Mouse (Mus musculus) kidney, adult 8-10 months (tissue): ENCODE measurements around the gene Rin1.
A peak's percentile ranks its signal among the peaks of the same experiment; 100 is the strongest.

ENCODE experiments used
- DNase-seq, 2 experiments: peaks; one replicate each; pipeline ENCODE4 v3.0.0; 2022

Gene Rin1

GRCm38 (mm10) chr19:5045531-5045930, 4.8 kb upstream of the Rin1 start:
- no peak for DNase-seq

- DNase-seq: no peak
These were observed 1.9 kb upstream of the Rin1 start for GRCm38 (mm10) chr19:5048138-5049056.

DNA sequence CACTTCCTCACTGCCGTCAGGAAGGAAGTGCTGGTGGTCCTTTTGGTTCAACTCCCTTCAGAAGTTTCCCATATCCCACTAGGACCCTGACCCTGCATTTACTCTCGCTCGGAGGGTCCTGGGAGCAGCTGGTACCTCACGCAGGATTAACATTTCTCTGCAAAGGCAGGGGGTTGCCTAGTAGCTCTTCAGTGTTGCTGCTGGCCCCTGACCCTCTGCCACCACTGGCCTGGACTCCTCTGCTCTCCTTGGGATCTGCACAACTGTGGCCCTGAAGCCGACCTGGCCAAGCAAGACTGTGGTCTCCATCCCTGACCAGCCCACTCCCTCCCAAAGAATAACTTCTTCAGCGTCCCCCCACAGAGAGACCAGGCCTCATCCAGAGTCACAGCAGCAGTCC, 956 bp upstream of the Rin1 start:
- DNase-seq: no peak

GRCm38 (mm10) chr19:5051031-5051430, 750 bp downstream of the Rin1 start:
- no peak for DNase-seq

DNA sequence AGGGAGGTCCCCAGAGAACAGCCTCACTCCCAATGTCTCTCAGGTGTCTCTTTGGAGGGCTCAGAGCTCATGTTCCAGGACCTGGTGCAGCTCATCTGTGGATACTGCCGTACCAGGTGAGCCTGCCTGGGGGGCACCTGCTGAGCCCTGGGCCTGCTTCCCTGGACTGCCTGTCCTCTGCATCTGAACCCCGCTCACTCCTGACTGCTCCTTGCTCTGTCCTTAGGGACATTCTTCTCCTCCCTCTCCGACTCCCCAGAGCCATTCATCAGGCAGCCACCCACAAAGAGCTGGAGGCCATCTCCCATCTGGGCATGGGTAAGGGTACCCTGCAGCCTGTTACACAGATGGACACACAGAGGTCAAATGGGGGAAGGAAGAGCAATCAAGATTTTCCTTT, 1.2 kb downstream of the Rin1 start:
- no peak for DNase-seq

GRCm38 (mm10) chr19:5052166-5052822, 2.0 kb downstream of the Rin1 start:
- no peak for DNase-seq

DNA sequence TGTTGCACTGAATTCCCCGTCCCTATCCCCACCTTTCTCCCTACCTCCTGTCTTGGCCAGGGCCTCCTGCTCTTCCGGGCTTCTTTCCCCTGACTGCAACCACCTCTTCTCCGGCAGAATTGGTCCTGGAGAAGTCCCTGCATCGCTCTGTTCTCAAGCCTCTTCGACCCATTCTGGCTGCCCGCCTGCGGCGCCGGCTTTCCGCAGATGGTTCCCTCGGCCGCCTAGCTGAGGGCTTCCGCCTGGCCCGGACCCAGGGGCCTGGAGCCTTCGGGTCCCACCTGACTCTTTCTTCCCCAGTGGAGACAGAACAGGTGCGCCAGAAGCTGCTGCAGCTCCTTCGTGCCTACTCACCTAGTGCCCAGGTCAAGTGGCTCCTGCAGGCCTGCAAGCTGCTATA, 2.6 kb downstream of the Rin1 start:
- DNase-seq: no peak

- peak in 1 of 2 experiments; percentile 38 for DNase-seq
These were observed 3.6 kb downstream of the Rin1 start for GRCm38 (mm10) chr19:5053909-5054308.

DNA sequence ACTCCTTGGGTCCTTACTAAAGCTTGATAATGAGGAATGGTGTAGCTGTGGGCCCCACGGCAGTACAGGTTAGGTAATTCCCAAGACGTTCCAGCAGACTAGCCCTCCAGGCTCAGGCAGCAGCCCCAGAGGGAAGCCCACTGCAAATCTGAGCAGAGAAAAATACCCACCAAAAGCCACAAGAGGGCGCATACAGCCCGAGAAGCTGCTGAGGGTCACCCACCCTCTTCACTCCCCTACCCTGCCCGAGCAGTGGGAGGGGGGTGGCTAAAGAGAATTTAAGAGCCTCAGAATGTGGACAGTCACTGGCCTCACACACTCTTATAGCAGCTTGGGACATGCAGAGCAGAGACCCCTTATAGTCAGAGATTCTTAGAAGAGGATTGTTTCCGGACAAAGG, 6.0 kb downstream of the Rin1 start:
- DNase-seq: peak in 1 of 2 experiments; percentile 20

GRCm38 (mm10) chr19:5057876-5058775, 7.8 kb downstream of the Rin1 start:
- DNase-seq: no peak

- DNase-seq: no peak
These were observed 8.8 kb downstream of the Rin1 start for GRCm38 (mm10) chr19:5058801-5059771.

GRCm38 (mm10) chr19:5060365-5061330, 10.4 kb downstream of the Rin1 start:
- no peak for DNase-seq

DNA sequence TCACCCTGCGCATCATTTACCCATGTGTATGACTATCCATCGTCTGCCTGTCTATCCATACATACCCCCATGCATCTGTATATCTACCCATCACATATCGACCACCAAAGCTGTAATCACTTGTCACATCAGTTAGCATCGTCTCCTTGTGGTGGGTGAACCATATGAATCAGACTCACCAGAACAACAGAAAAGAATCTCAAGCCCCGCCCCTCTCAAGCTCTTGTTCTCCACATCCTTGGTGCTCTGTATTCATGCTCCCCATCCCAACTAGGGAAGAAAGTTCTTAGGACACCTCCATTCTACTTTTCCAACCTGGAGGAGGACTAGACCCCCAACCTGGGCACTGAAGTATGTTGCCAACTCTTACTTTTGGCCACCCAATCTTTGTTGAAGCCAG, 11.8 kb downstream of the Rin1 start:
- no peak for DNase-seq

DNA sequence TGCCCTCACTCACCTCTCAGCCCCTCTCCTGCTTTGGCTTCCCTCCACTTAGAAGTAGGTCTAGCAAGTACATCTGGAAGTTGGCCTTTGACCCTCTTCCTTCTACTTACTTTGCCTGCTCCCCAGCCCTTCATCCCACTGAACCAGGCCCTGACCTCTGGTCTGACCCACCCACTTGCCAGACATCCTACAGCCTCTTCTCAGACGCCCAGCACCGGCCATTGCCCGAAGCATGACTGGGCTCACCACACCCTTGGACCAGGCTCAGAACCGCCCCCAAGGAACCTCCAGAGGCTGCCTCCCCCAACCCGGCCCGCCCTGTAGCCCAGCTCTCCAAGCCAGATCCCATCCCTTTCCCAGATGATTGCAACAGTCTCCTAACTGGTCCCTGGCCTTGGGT, 12.2 kb downstream of the Rin1 start:
- DNase-seq: no peak

DNA sequence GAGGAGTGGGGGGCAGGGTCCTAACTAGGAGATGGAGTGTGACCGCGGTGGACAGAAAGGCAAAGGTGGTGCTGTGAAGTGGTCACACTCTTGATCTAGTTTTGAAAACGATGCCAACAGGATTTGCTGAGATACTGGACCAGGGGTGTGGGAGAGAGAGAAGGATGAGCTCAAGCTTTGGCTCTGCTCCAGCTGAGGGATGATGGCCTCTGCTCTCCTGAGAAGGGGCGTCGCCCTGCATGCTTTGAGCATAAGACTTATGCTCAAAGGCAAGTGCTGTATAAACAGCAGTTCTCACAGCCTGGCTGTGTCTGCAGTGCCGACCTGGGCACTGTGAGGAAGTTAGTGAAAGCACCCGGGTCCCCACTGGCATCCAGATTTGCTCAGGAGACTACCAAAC, 14.8 kb downstream of the Rin1 start:
- no peak for DNase-seq

- DNase-seq: no peak
These were observed 16.9 kb downstream of the Rin1 start for GRCm38 (mm10) chr19:5067040-5067799.

GRCm38 (mm10) chr19:5067867-5068569, 17.7 kb downstream of the Rin1 start, which contains the start of gene Cd248:
Cd248 (plus strand) TSS chr19:5068078.
- DNase-seq: peak in 1 of 2 experiments; percentile 49

DNA sequence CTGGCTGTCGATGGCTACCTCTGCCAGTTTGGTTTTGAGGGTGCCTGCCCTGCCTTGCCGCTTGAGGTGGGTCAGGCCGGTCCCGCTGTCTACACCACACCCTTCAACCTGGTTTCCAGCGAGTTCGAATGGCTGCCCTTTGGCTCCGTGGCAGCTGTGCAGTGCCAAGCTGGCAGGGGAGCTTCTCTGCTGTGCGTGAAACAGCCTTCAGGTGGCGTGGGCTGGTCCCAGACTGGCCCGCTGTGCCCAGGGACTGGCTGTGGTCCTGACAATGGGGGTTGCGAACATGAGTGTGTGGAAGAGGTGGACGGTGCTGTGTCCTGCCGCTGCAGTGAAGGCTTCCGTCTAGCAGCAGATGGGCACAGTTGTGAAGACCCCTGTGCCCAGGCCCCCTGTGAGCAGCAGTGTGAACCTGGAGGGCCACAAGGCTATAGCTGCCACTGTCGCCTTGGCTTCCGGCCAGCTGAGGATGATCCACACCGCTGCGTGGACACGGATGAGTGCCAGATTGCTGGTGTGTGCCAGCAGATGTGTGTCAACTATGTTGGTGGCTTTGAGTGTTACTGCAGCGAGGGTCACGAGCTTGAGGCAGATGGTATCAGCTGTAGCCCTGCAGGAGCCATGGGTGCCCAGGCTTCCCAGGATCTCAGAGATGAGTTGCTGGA, 18.4 kb downstream of the Rin1 start:
- DNase-seq: no peak

- no peak for DNase-seq
These were observed 19.2 kb downstream of the Rin1 start for GRCm38 (mm10) chr19:5069486-5069885.
